Mouse (Mus musculus): ENCODE results near the gene Inhbc. TPM values are rescaled to one million over a fixed set of nuclear protein-coding genes. Genes with fewer than 3 reads are reported as not detected.
"Not testable (repeated sequence)": the region's sequence is repeated elsewhere in the genome, so short reads cannot be mapped to it uniquely, and the experiment has no call there.

Gene Inhbc
- polyA plus RNA-seq, 1 experiment = not detected

- Histone ChIP-seq H3K27me3 (ENCODE audit: control insufficient read depth, insufficient read depth, insufficient read length) (peaks cover 42% of the 10 kb centered on the region), H3K79me2 (ENCODE audit: control insufficient read depth, insufficient read depth) (no peaks in the 10 kb centered on the region), H3K4me3 (ENCODE audit: insufficient read depth, poor library complexity, severe bottlenecking) (no peak within 1 kb of the TSS), H3K79me3 (ENCODE audit: low read depth) (no peaks in the 10 kb centered on the region), H3ac (ENCODE audit: control insufficient read depth, insufficient read length, low read depth) (no peak within 1 kb of the TSS), H3K36me3 (ENCODE audit: control insufficient read depth, insufficient read depth) (no peaks in the 10 kb centered on the region)
- no peak for TF ChIP-seq CTCF (IDR thresholded peaks at IDR 0.05; ENCODE audit: control insufficient read depth, insufficient read depth, insufficient read length)
- TF ChIP-seq USF1 (IDR thresholded peaks at IDR 0.05; ENCODE audit: low read depth) = no peak
- TF ChIP-seq MYOG (IDR thresholded peaks at IDR 0.05; ENCODE audit: control insufficient read depth, extremely low read depth, insufficient read length) = no peak
- no peak for TF ChIP-seq FOSL1 (IDR thresholded peaks at IDR 0.05; ENCODE audit: insufficient read depth, low read length, poor library complexity, severe bottlenecking)
- TF ChIP-seq MYOD1 (IDR thresholded peaks at IDR 0.05; ENCODE audit: control insufficient read depth, insufficient read length, low read depth) = no peak
- no peak for TF ChIP-seq MAX (IDR thresholded peaks at IDR 0.05)
- TF ChIP-seq CEBPB (IDR thresholded peaks at IDR 0.05; ENCODE audit: low read depth) = no peak
Measured at GRCm38 (mm10) chr10:127321621-127322020, 48.6 kb downstream of the Inhbc start, which contains the start of gene Arhgap9. Gene Arhgap9 (plus strand): TSS chr10:127321964.

GRCm38 (mm10) chr10:127319969-127320368 lies 50.3 kb downstream of the Inhbc start:
- no peak overlapping the region for H3ac ChIP-seq (ENCODE audit: control insufficient read depth, insufficient read length, low read depth)
- peaks cover 27% of the 10 kb centered on the region for H3K27me3 ChIP-seq (ENCODE audit: control insufficient read depth, insufficient read depth, insufficient read length)
- no peaks in the 10 kb centered on the region for H3K79me3 ChIP-seq (ENCODE audit: low read depth)
- no peaks in the 10 kb centered on the region for H3K79me2 ChIP-seq (ENCODE audit: control insufficient read depth, insufficient read depth)
- H3K36me3 ChIP-seq (ENCODE audit: control insufficient read depth, insufficient read depth) = no peaks in the 10 kb centered on the region
- no peak overlapping the region for H3K4me3 ChIP-seq (ENCODE audit: insufficient read depth, poor library complexity, severe bottlenecking)
- TF ChIP-seq CEBPB (IDR thresholded peaks at IDR 0.05; ENCODE audit: low read depth) = no peak
- no peak for TF ChIP-seq MYOD1 (IDR thresholded peaks at IDR 0.05; ENCODE audit: control insufficient read depth, insufficient read length, low read depth)
- TF ChIP-seq FOSL1 (IDR thresholded peaks at IDR 0.05; ENCODE audit: insufficient read depth, low read length, poor library complexity, severe bottlenecking) = no peak

- TF ChIP-seq MYOG (IDR thresholded peaks at IDR 0.05; ENCODE audit: control insufficient read depth, extremely low read depth, insufficient read length) (no peak), MAX (IDR thresholded peaks at IDR 0.05) (no peak), CEBPB (IDR thresholded peaks at IDR 0.05; ENCODE audit: low read depth) (no peak), USF1 (IDR thresholded peaks at IDR 0.05; ENCODE audit: low read depth) (no peak), CTCF (IDR thresholded peaks at IDR 0.05; ENCODE audit: control insufficient read depth, insufficient read depth, insufficient read length) (no peak), FOSL1 (IDR thresholded peaks at IDR 0.05; ENCODE audit: insufficient read depth, low read length, poor library complexity, severe bottlenecking) (no peak)
- H3K27me3 ChIP-seq (ENCODE audit: control insufficient read depth, insufficient read depth, insufficient read length) = peaks cover 23% of the 10 kb centered on the region
- no peaks in the 10 kb centered on the region for H3K36me3 ChIP-seq (ENCODE audit: control insufficient read depth, insufficient read depth)
- H3K79me2 ChIP-seq (ENCODE audit: control insufficient read depth, insufficient read depth) = no peaks in the 10 kb centered on the region
- no peaks in the 10 kb centered on the region for H3K79me3 ChIP-seq (ENCODE audit: low read depth)
- no peak overlapping the region for H3K4me3 ChIP-seq (ENCODE audit: insufficient read depth, poor library complexity, severe bottlenecking)
- no peak overlapping the region for H3ac ChIP-seq (ENCODE audit: control insufficient read depth, insufficient read length, low read depth)
Measured at GRCm38 (mm10) chr10:127318009-127318408, 52.2 kb downstream of the Inhbc start.

GRCm38 (mm10) chr10:127317277-127317676 lies 53.0 kb downstream of the Inhbc start:
- Histone ChIP-seq H3K79me3 (ENCODE audit: low read depth) (no peaks in the 10 kb centered on the region), H3K36me3 (ENCODE audit: control insufficient read depth, insufficient read depth) (no peaks in the 10 kb centered on the region), H3K4me3 (ENCODE audit: insufficient read depth, poor library complexity, severe bottlenecking) (no peak overlapping the region), H3K79me2 (ENCODE audit: control insufficient read depth, insufficient read depth) (no peaks in the 10 kb centered on the region), H3ac (ENCODE audit: control insufficient read depth, insufficient read length, low read depth) (no peak overlapping the region), H3K27me3 (ENCODE audit: control insufficient read depth, insufficient read depth, insufficient read length) (peaks cover 16% of the 10 kb centered on the region)
- TF ChIP-seq MYOD1 (IDR thresholded peaks at IDR 0.05; ENCODE audit: control insufficient read depth, insufficient read length, low read depth) (no peak), USF1 (IDR thresholded peaks at IDR 0.05; ENCODE audit: low read depth) (no peak), CTCF (IDR thresholded peaks at IDR 0.05; ENCODE audit: control insufficient read depth, insufficient read depth, insufficient read length) (no peak), MYOG (IDR thresholded peaks at IDR 0.05; ENCODE audit: control insufficient read depth, extremely low read depth, insufficient read length) (no peak), FOSL1 (IDR thresholded peaks at IDR 0.05; ENCODE audit: insufficient read depth, low read length, poor library complexity, severe bottlenecking) (no peak), MAX (IDR thresholded peaks at IDR 0.05) (no peak), CEBPB (IDR thresholded peaks at IDR 0.05; ENCODE audit: low read depth) (no peak)

- Histone ChIP-seq H3K79me3 (ENCODE audit: low read depth) (peaks cover 12% of the 10 kb centered on the region), H3K79me2 (ENCODE audit: control insufficient read depth, insufficient read depth) (peaks cover 16% of the 10 kb centered on the region)
- H3K4me3 ChIP-seq (ENCODE audit: insufficient read depth, poor library complexity, severe bottlenecking); H3K27me3 ChIP-seq (ENCODE audit: control insufficient read depth, insufficient read depth, insufficient read length); H3K36me3 ChIP-seq (ENCODE audit: control insufficient read depth, insufficient read depth); H3ac ChIP-seq (ENCODE audit: control insufficient read depth, insufficient read length, low read depth): not testable (repeated sequence)
Measured at GRCm38 (mm10) chr10:127314950-127315349, 55.3 kb downstream of the Inhbc start.

GRCm38 (mm10) chr10:127313516-127313915 lies 56.7 kb downstream of the Inhbc start:
- Histone ChIP-seq H3K79me3 (ENCODE audit: low read depth) (peaks cover 16% of the 10 kb centered on the region), H3K36me3 (ENCODE audit: control insufficient read depth, insufficient read depth) (peaks cover 18% of the 10 kb centered on the region), H3K79me2 (ENCODE audit: control insufficient read depth, insufficient read depth) (peaks cover 30% of the 10 kb centered on the region)
- not testable (repeated sequence) for H3K4me3 ChIP-seq (ENCODE audit: insufficient read depth, poor library complexity, severe bottlenecking); H3K27me3 ChIP-seq (ENCODE audit: control insufficient read depth, insufficient read depth, insufficient read length); H3ac ChIP-seq (ENCODE audit: control insufficient read depth, insufficient read length, low read depth)
